Mouse (Mus musculus) liver, embryonic 11.5 days (tissue): ENCODE measurements at regions not wholly inside any gene's neighbourhood (a gene's known extent, or its start where the extent isn't known, plus 50 kb on each side); places are given as distances from the start of the nearest gene placed in this dataset.

Source experiments
- ATAC-seq: fragments of 200-750 bp; cut with Nextera tagmentation; replicated peaks from 2 replicates; pipeline ENCODE4 v1.8.0; 2017; ENCODE audit warnings: moderate number of reproducible peaks, mild to moderate bottlenecking, moderate TSS enrichment, moderate library complexity; ENCODE audit not compliant: low FRiP score
- DNase-seq: peaks from one replicate; pipeline ENCODE4 v3.0.0-alpha.2; 2017; ENCODE audit warnings: low spot score
- H3K27ac ChIP-seq: fragments of 300-500 bp; sonication (generic); 2 replicates; pipeline ENCODE4 v1.5.1; 2014; ENCODE audit warnings: mild to moderate bottlenecking, low read depth, low read length, control low read depth
- H3K27me3 ChIP-seq: fragments of 300-500 bp; sonication (generic); replicated peaks from 2 replicates; pipeline ENCODE4 v1.6.1; 2014; ENCODE audit warnings: low read length, mixed read lengths; ENCODE audit not compliant: control insufficient read depth, insufficient read depth
- H3K36me3 ChIP-seq: fragments of 300-500 bp; sonication (generic); 2 replicates; pipeline ENCODE4 v1.6.1; 2014; ENCODE audit warnings: mild to moderate bottlenecking, low read length, moderate library complexity, mixed read lengths; ENCODE audit not compliant: control insufficient read depth, insufficient read depth
- H3K4me1 ChIP-seq: fragments of 300-500 bp; sonication (generic); replicated peaks from 2 replicates; pipeline ENCODE4 v1.6.1; 2014; ENCODE audit warnings: low read length, mixed read lengths; ENCODE audit not compliant: control insufficient read depth, insufficient read depth
- H3K4me2 ChIP-seq: fragments of 300-500 bp; sonication (generic); 2 replicates; pipeline ENCODE4 v1.6.1; 2014; ENCODE audit warnings: mild to moderate bottlenecking, control low read depth, moderate library complexity
- H3K4me3 ChIP-seq: fragments of 300-500 bp; sonication (generic); 2 replicates; pipeline ENCODE4 v1.5.1; 2014; ENCODE audit warnings: low read depth, low read length, control low read depth
- H3K9ac ChIP-seq: fragments of 300-500 bp; sonication (generic); 2 replicates; pipeline ENCODE4 v1.6.1; 2014; ENCODE audit warnings: low read depth, low read length, control low read depth
- H3K9me3 ChIP-seq: fragments of 300-500 bp; sonication (generic); 2 replicates; pipeline ENCODE4 v1.6.1; 2016; ENCODE audit warnings: low read length, inconsistent platforms, mixed read lengths; ENCODE audit not compliant: control insufficient read depth
- WGBS: fragments of 180-500 bp; shearing (Covaris S2); extraction: QIAGEN DNeasy Blood & Tissue Kit; methylation state at CpG from one replicate; pipeline ENCODE4 v1.1.7; 2014; 5-methylcytosine and 5-hydroxymethylcytosine counted together

GRCm38 (mm10) chr11:43952151-43952550 lies 51.1 kb upstream of the Adra1b start:
- Histone ChIP-seq H3K4me2 (no peak overlapping the region), H3K27ac (no peak overlapping the region), H3K4me3 (no peak overlapping the region), H3K9me3 (no peaks in the 10 kb centered on the region), H3K4me1 (no peaks in the 10 kb centered on the region), H3K27me3 (no peaks in the 10 kb centered on the region), H3K9ac (no peak overlapping the region), H3K36me3 (no peaks in the 10 kb centered on the region)
- DNase-seq: no peak
- 63% methylated on average over 1 of the region's 1 CpGs for WGBS
- no peak for ATAC-seq

GRCm38 (mm10) chr11:43958241-43958975 lies 57.4 kb upstream of the Adra1b start:
- WGBS: 47% methylated on average over 3 of the region's 3 CpGs
- no peaks in the 10 kb centered on the region for H3K4me1 ChIP-seq
- ATAC-seq (no peak), DNase-seq (no peak)
- no peak overlapping the region for H3K4me3 ChIP-seq
- H3K27me3 ChIP-seq: no peaks in the 10 kb centered on the region
- no peak overlapping the region for H3K27ac ChIP-seq
- H3K9me3 ChIP-seq: no peaks in the 10 kb centered on the region
- no peaks in the 10 kb centered on the region for H3K36me3 ChIP-seq
- no peak overlapping the region for H3K4me2 ChIP-seq
- H3K9ac ChIP-seq: no peak overlapping the region

- DNase-seq (no peak), ATAC-seq (no peak)
- no peak overlapping the region for H3K4me2 ChIP-seq
- no peak overlapping the region for H3K27ac ChIP-seq
- H3K36me3 ChIP-seq: no peaks in the 10 kb centered on the region
- no peak overlapping the region for H3K4me3 ChIP-seq
- no peak overlapping the region for H3K9ac ChIP-seq
- WGBS: 40% methylated on average over 2 of the region's 2 CpGs
- no peaks in the 10 kb centered on the region for H3K9me3 ChIP-seq
- H3K4me1 ChIP-seq: no peaks in the 10 kb centered on the region
- no peaks in the 10 kb centered on the region for H3K27me3 ChIP-seq
Measured at GRCm38 (mm10) chr11:43958976-43959315, 57.9 kb upstream of the Adra1b start.

GRCm38 (mm10) chr11:43960348-43961105 lies 59.5 kb upstream of the Adra1b start:
- no peaks in the 10 kb centered on the region for H3K4me1 ChIP-seq
- H3K4me3 ChIP-seq: no peak overlapping the region
- no peak for DNase-seq
- no peak for ATAC-seq
- no peak overlapping the region for H3K27ac ChIP-seq
- no peaks in the 10 kb centered on the region for H3K9me3 ChIP-seq
- 75% methylated on average over 5 of the region's 5 CpGs for WGBS
- no peak overlapping the region for H3K4me2 ChIP-seq
- no peaks in the 10 kb centered on the region for H3K27me3 ChIP-seq
- H3K36me3 ChIP-seq: no peaks in the 10 kb centered on the region
- no peak overlapping the region for H3K9ac ChIP-seq

- no peak for ATAC-seq
- 81% methylated on average over 6 of the region's 6 CpGs for WGBS
- no peaks in the 10 kb centered on the region for H3K27me3 ChIP-seq
- no peak overlapping the region for H3K4me2 ChIP-seq
- no peak overlapping the region for H3K4me3 ChIP-seq
- H3K4me1 ChIP-seq: no peaks in the 10 kb centered on the region
- no peak overlapping the region for H3K27ac ChIP-seq
- H3K36me3 ChIP-seq: no peaks in the 10 kb centered on the region
- H3K9ac ChIP-seq: no peak overlapping the region
- H3K9me3 ChIP-seq: no peaks in the 10 kb centered on the region
- DNase-seq: no peak
Measured at GRCm38 (mm10) chr11:43961398-43962070, 60.5 kb upstream of the Adra1b start.

- H3K9me3 ChIP-seq: no peaks in the 10 kb centered on the region
- H3K9ac ChIP-seq: no peak overlapping the region
- H3K27ac ChIP-seq: no peak overlapping the region
- 87% methylated on average over 1 of the region's 1 CpGs for WGBS
- H3K27me3 ChIP-seq: no peaks in the 10 kb centered on the region
- H3K4me3 ChIP-seq: no peak overlapping the region
- ATAC-seq (no peak), DNase-seq (no peak)
- no peaks in the 10 kb centered on the region for H3K4me1 ChIP-seq
- no peaks in the 10 kb centered on the region for H3K36me3 ChIP-seq
- no peak overlapping the region for H3K4me2 ChIP-seq
Measured at GRCm38 (mm10) chr11:43967764-43968163, 66.8 kb upstream of the Adra1b start.

GRCm38 (mm10) chr11:43971886-43972285 lies 70.9 kb upstream of the Adra1b start:
- H3K4me3 ChIP-seq: no peak overlapping the region

GRCm38 (mm10) chr11:43976024-43976423 lies 75.0 kb upstream of the Adra1b start:
- WGBS: 46% methylated on average over 4 of the region's 4 CpGs
- no peak for DNase-seq
- H3K27me3 ChIP-seq: no peaks in the 10 kb centered on the region
- H3K4me3 ChIP-seq: no peak overlapping the region
- H3K9ac ChIP-seq: no peak overlapping the region
- H3K9me3 ChIP-seq: no peaks in the 10 kb centered on the region
- no peaks in the 10 kb centered on the region for H3K4me1 ChIP-seq
- no peak overlapping the region for H3K27ac ChIP-seq
- no peak overlapping the region for H3K4me2 ChIP-seq
- ATAC-seq: no peak
- H3K36me3 ChIP-seq: no peaks in the 10 kb centered on the region

More at GRCm38 (mm10) chr11:43971886-43972285, 70.9 kb upstream of the Adra1b start:
- Histone ChIP-seq H3K4me2 (no peak overlapping the region), H3K27me3 (no peaks in the 10 kb centered on the region), H3K9me3 (no peaks in the 10 kb centered on the region), H3K36me3 (no peaks in the 10 kb centered on the region), H3K4me1 (no peaks in the 10 kb centered on the region), H3K27ac (no peak overlapping the region), H3K9ac (no peak overlapping the region)
- DNase-seq: no peak
- WGBS: 68% methylated on average over 3 of the region's 3 CpGs
- no peak for ATAC-seq
